ENCODE assay signal across 7 mouse cellular contexts in genomic region chr2:93217015-93217414, GRCm38 (mm10). TPM values are rescaled to one million over a fixed set of nuclear protein-coding genes. Genes with fewer than 3 reads are reported as not detected.
DNase-seq lines count a peak whose midpoint lies in the region; ATAC-seq and TF ChIP-seq lines count a peak whose summit lies in the region.

No protein-coding gene starts in this region.

- H3K27me3 ChIP-seq in intestine, postnatal 0 days (replicated peaks; ENCODE audit: control insufficient read depth, insufficient read depth, low read length): no peaks in the 10 kb centered on the region
- no peaks in the 10 kb centered on the region for H3K27me3 ChIP-seq in midbrain, embryonic 15.5 days (replicated peaks)

- peak; percentile 67 for ATAC-seq in intestine, postnatal 0 days
- ATAC-seq in midbrain, embryonic 15.5 days (replicated peaks): peak; percentile 82

- intact Hi-C loops in left cerebral cortex, postnatal 4 days (cut with DNase I): loop anchor here (2.0 to 5.0 kb wide), 2 partner anchors 202 to 255 kb away; no protein-coding TSS in a partner anchor

- no peak overlapping the region for H3K4me3 ChIP-seq in intestine, postnatal 0 days (ENCODE audit: low read depth, low read length)
- H3K4me3 ChIP-seq in midbrain, embryonic 15.5 days: no peak overlapping the region

- no peaks in the 10 kb centered on the region for H3K9me3 ChIP-seq in intestine, postnatal 0 days (ENCODE audit: control insufficient read depth)
- no peaks in the 10 kb centered on the region for H3K9me3 ChIP-seq in midbrain, embryonic 15.5 days

- no peak overlapping the region for H3K9ac ChIP-seq in intestine, postnatal 0 days (ENCODE audit: low read depth, low read length)
- no peak overlapping the region for H3K9ac ChIP-seq in midbrain, embryonic 15.5 days

- H3K36me3 ChIP-seq in intestine, postnatal 0 days (ENCODE audit: control insufficient read depth, insufficient read depth): peaks cover 2% of the 10 kb centered on the region; the same call in 1 of the 2 replicates
- H3K36me3 ChIP-seq in midbrain, embryonic 15.5 days (replicated peaks): no peaks in the 10 kb centered on the region

- DNase-seq in adrenal gland, adult 2 months: peak; percentile 90
- peak; percentile 90 for DNase-seq in embryo, embryonic 11 days
- DNase-seq in gastrocnemius, postnatal 4 days (ENCODE audit: low spot score in 2 of 2): peak; percentile 83 to 89
- peak; percentile 95 for DNase-seq in left cerebral cortex, postnatal 4 days
- DNase-seq in spleen, postnatal 14 days (ENCODE audit: low spot score in 2 of 2): peak; percentile 50 to 68

- peak; percentile 85 for TF ChIP-seq CTCF in intestine, postnatal 0 days (IDR thresholded peaks at IDR 0.05; ENCODE audit: low read depth)

- H3K27ac ChIP-seq in intestine, postnatal 0 days (ENCODE audit: low read depth, low read length): no peak overlapping the region
- H3K27ac ChIP-seq in midbrain, embryonic 15.5 days: no peak overlapping the region

- no peaks in the 10 kb centered on the region for H3K4me1 ChIP-seq in intestine, postnatal 0 days (replicated peaks; ENCODE audit: control insufficient read depth, insufficient read depth, low read length)
- peaks cover 10% of the 10 kb centered on the region for H3K4me1 ChIP-seq in midbrain, embryonic 15.5 days

- H3K4me2 ChIP-seq in intestine, postnatal 0 days (replicated peaks; ENCODE audit: low read depth): no peak overlapping the region
- no peak overlapping the region for H3K4me2 ChIP-seq in midbrain, embryonic 15.5 days

- WGBS in intestine, postnatal 0 days: 18% methylated on average over 7 of the region's 7 CpGs
- WGBS in midbrain, embryonic 15.5 days: 10% methylated on average over 7 of the region's 7 CpGs

RNA-seq across cellular contexts. Expression of gene Trp53i11, which starts 29.7 kb away (rescaled TPM):
- 10 to 100 TPM; 58.6 to 64.7 TPM for total RNA-seq in adrenal gland, adult 2 months (2021)
- 123 and 179 TPM in 2 replicates for polyA plus RNA-seq in adrenal gland, adult 2 months (2012; rRNA removed)
- 10 to 100 TPM; 39.8 to 40.1 TPM for total RNA-seq in gastrocnemius, postnatal 4 days (2021)
- polyA plus RNA-seq in intestine, postnatal 0 days (2015; fragmentation: Nextera tagmentation; extraction: Ambion mirVana): 16.4 and 21.8 TPM in 2 replicates
- total RNA-seq in left cerebral cortex, postnatal 4 days (2021): 10 to 100 TPM; 89.0 to 93.9 TPM
- 128 and 138 TPM in 2 replicates for polyA plus RNA-seq in midbrain, embryonic 15.5 days (2015; fragmentation: Nextera tagmentation; extraction: Ambion mirVana)
